Mouse (Mus musculus): ENCODE results near the gene Hist1h2ad. TPM values are rescaled to one million over a fixed set of nuclear protein-coding genes. Genes with fewer than 3 reads are reported as not detected.
"Not testable (repeated sequence)": the region's sequence is repeated elsewhere in the genome, so short reads cannot be mapped to it uniquely, and the experiment has no call there.

The Hist1h2ad gene
- polyA plus RNA-seq, 1 experiment from 2014 or later = 4.3 TPM

- DNase-seq = peak; percentile 64
- 1% methylated on average over 12 of the region's 34 CpGs for WGBS (ENCODE audit: insufficient replicate concordance)
- not testable (repeated sequence) for H3K9me3 ChIP-seq (replicated peaks)
Observed at GRCm38 (mm10) chr13:23571504-23572217, 2.5 kb upstream of the Hist1h2ad start.

GRCm38 (mm10) chr13:23572218-23573033 lies 1.8 kb upstream of the Hist1h2ad start:
- Histone ChIP-seq H3K4me2 (peak overlapping the region; percentile 81), H3K27me3 (no peaks in the 10 kb centered on the region), H3K9me3 (replicated peaks) (no peaks in the 10 kb centered on the region), H3K4me3 (replicated peaks) (peak overlapping the region; percentile 64), H3K27ac (peak overlapping the region; percentile 96), H3K9ac (peak overlapping the region; percentile 92), H3K36me3 (no peaks in the 10 kb centered on the region), H3K4me1 (replicated peaks) (peaks cover 42% of the 10 kb centered on the region)
- no peak for DNase-seq
- WGBS (ENCODE audit: insufficient replicate concordance) = 30% methylated on average over 2 of the region's 2 CpGs
- ATAC-seq (ENCODE audit: low read depth) = no peak

More at GRCm38 (mm10) chr13:23571504-23572217, 2.5 kb upstream of the Hist1h2ad start:
- Histone ChIP-seq H3K4me1 (replicated peaks) (peaks cover 39% of the 10 kb centered on the region), H3K4me3 (replicated peaks) (peak overlapping the region; percentile 64), H3K4me2 (peak overlapping the region; percentile 81), H3K27ac (peak overlapping the region; percentile 96), H3K9ac (peak overlapping the region; percentile 92)
- not testable (repeated sequence) for H3K27me3 ChIP-seq, H3K36me3 ChIP-seq
- ATAC-seq (ENCODE audit: low read depth) = peak; percentile 3; the same call in 1 of the 2 replicates

GRCm38 (mm10) chr13:23573034-23573897 lies 915 bp upstream of the Hist1h2ad start:
- Histone ChIP-seq H3K4me2 (peak overlapping the region; percentile 81), H3K9ac (peak overlapping the region; percentile 92), H3K4me1 (replicated peaks) (peaks cover 42% of the 10 kb centered on the region), H3K27ac (peak overlapping the region; percentile 96), H3K4me3 (replicated peaks) (peak overlapping the region; percentile 64)
- not testable (repeated sequence) for ATAC-seq (ENCODE audit: low read depth); H3K9me3 ChIP-seq (replicated peaks); H3K36me3 ChIP-seq; DNase-seq; H3K27me3 ChIP-seq
- WGBS (ENCODE audit: insufficient replicate concordance) = 5% methylated on average over 20 of the region's 20 CpGs

- Histone ChIP-seq H3K4me1 (replicated peaks) (peaks cover 45% of the 10 kb centered on the region), H3K9ac (peak overlapping the region; percentile 83), H3K4me2 (peak overlapping the region; percentile 59), H3K27ac (peak overlapping the region; percentile 97), H3K4me3 (replicated peaks) (peak overlapping the region; percentile 62)
- not testable (repeated sequence) for H3K9me3 ChIP-seq (replicated peaks); ATAC-seq (ENCODE audit: low read depth); DNase-seq; H3K27me3 ChIP-seq; H3K36me3 ChIP-seq
- under 1% methylated on average over 11 of the region's 39 CpGs for WGBS (ENCODE audit: insufficient replicate concordance)
Observed at GRCm38 (mm10) chr13:23574546-23575170, 477 bp downstream of the Hist1h2ad start.

- H3K4me2 ChIP-seq = peak within 1 kb of the TSS; percentile 74
- peak; percentile 29 for ATAC-seq (ENCODE audit: low read depth)
- H3K4me1 ChIP-seq (replicated peaks) = peaks cover 43% of the 10 kb centered on the region
- WGBS (ENCODE audit: insufficient replicate concordance) = under 1% methylated on average over 18 of the region's 18 CpGs
- H3K9ac ChIP-seq = peak within 1 kb of the TSS; percentile 83
- DNase-seq = peak; percentile 83
- peak within 1 kb of the TSS; percentile 62 for H3K4me3 ChIP-seq (replicated peaks)
- no peaks in the 10 kb centered on the region for H3K36me3 ChIP-seq
- H3K9me3 ChIP-seq (replicated peaks) = no peaks in the 10 kb centered on the region
- H3K27ac ChIP-seq = peak within 1 kb of the TSS; percentile 97
- H3K27me3 ChIP-seq = no peaks in the 10 kb centered on the region
Observed at GRCm38 (mm10) chr13:23575271-23575851, 1.2 kb downstream of the Hist1h2ad start, which contains the start of gene Hist1h3d. Hist1h3d (plus strand) TSS chr13:23575763.

- H3K9me3 ChIP-seq (replicated peaks); H3K36me3 ChIP-seq; DNase-seq; ATAC-seq (ENCODE audit: low read depth); H3K27me3 ChIP-seq: not testable (repeated sequence)
- Histone ChIP-seq H3K4me3 (replicated peaks) (peak overlapping the region; percentile 62), H3K27ac (peak overlapping the region; percentile 97), H3K4me1 (replicated peaks) (peaks cover 47% of the 10 kb centered on the region), H3K4me2 (peak overlapping the region; percentile 74), H3K9ac (peak overlapping the region; percentile 83)
- WGBS (ENCODE audit: insufficient replicate concordance) = under 1% methylated on average over 11 of the region's 40 CpGs
Observed at GRCm38 (mm10) chr13:23575864-23576313, 1.7 kb downstream of the Hist1h2ad start.

- 7% methylated on average over 7 of the region's 7 CpGs for WGBS (ENCODE audit: insufficient replicate concordance)
- no peak for ATAC-seq (ENCODE audit: low read depth)
- no peak for DNase-seq
- Histone ChIP-seq H3K9me3 (replicated peaks) (no peaks in the 10 kb centered on the region), H3K27me3 (no peaks in the 10 kb centered on the region), H3K4me1 (replicated peaks) (peaks cover 51% of the 10 kb centered on the region), H3K36me3 (no peaks in the 10 kb centered on the region), H3K9ac (peak overlapping the region; percentile 83), H3K4me3 (replicated peaks) (peak overlapping the region; percentile 62), H3K27ac (peak overlapping the region; percentile 97), H3K4me2 (peak overlapping the region; percentile 74)
Observed at GRCm38 (mm10) chr13:23576351-23576881, 2.2 kb downstream of the Hist1h2ad start.

GRCm38 (mm10) chr13:23576906-23577639 lies 2.9 kb downstream of the Hist1h2ad start:
- 34% methylated on average over 6 of the region's 6 CpGs for WGBS (ENCODE audit: insufficient replicate concordance)
- Histone ChIP-seq H3K36me3 (no peaks in the 10 kb centered on the region), H3K27ac (peak overlapping the region; percentile 97), H3K9ac (peak overlapping the region; percentile 83), H3K4me1 (replicated peaks) (peaks cover 55% of the 10 kb centered on the region), H3K9me3 (replicated peaks) (no peaks in the 10 kb centered on the region), H3K4me3 (replicated peaks) (peak overlapping the region; percentile 62), H3K27me3 (no peaks in the 10 kb centered on the region), H3K4me2 (peak overlapping the region; percentile 74)
- DNase-seq = no peak
- ATAC-seq (ENCODE audit: low read depth) = no peak

- WGBS (ENCODE audit: insufficient replicate concordance) = 79% methylated on average over 1 of the region's 1 CpGs
- DNase-seq (no peak), ATAC-seq (ENCODE audit: low read depth) (no peak)
- no peaks in the 10 kb centered on the region for H3K36me3 ChIP-seq
- peak overlapping the region; percentile 83 for H3K9ac ChIP-seq
- no peaks in the 10 kb centered on the region for H3K27me3 ChIP-seq
- H3K4me2 ChIP-seq = peak overlapping the region; percentile 50
- peaks cover 57% of the 10 kb centered on the region for H3K4me1 ChIP-seq (replicated peaks)
- no peak overlapping the region for H3K4me3 ChIP-seq (replicated peaks)
- H3K27ac ChIP-seq = peak overlapping the region; percentile 97
- no peaks in the 10 kb centered on the region for H3K9me3 ChIP-seq (replicated peaks)
Observed at GRCm38 (mm10) chr13:23577835-23578234, 3.7 kb downstream of the Hist1h2ad start.
